Mouse (Mus musculus) intestine, embryonic 15.5 days (tissue): ENCODE measurements around the gene Mtcp1. TPM values are rescaled to one million over a fixed set of nuclear protein-coding genes. Genes with fewer than 3 reads are reported as not detected.
A peak's percentile ranks its signal among the peaks of the same experiment; 100 is the strongest.

Experiments used
- ATAC-seq: fragments of 200-750 bp; cut with Nextera tagmentation; 2 replicates; pipeline ENCODE4 v1.8.0; 2017; ENCODE audit warnings: moderate TSS enrichment, moderate library complexity
- H3K27ac ChIP-seq: fragments of 300-500 bp; sonication (generic); 2 replicates; pipeline ENCODE4 v1.5.1; 2015; ENCODE audit warnings: mild to moderate bottlenecking, inconsistent platforms
- H3K27me3 ChIP-seq: fragments of 300-500 bp; sonication (generic); replicated peaks from 2 replicates; pipeline ENCODE4 v1.6.1; 2015; ENCODE audit warnings: inconsistent platforms
- H3K36me3 ChIP-seq: fragments of 300-500 bp; sonication (generic); 2 replicates; pipeline ENCODE4 v1.6.1; 2015; ENCODE audit warnings: inconsistent platforms
- H3K4me1 ChIP-seq: fragments of 300-500 bp; sonication (generic); replicated peaks from 2 replicates; pipeline ENCODE4 v1.6.1; 2015; ENCODE audit warnings: inconsistent platforms
- H3K4me2 ChIP-seq: fragments of 300-500 bp; sonication (generic); replicated peaks from 2 replicates; pipeline ENCODE4 v1.6.1; 2015; ENCODE audit warnings: mild to moderate bottlenecking, inconsistent platforms
- H3K4me3 ChIP-seq: fragments of 300-500 bp; sonication (generic); replicated peaks from 2 replicates; pipeline ENCODE4 v1.5.1; 2015; ENCODE audit warnings: inconsistent platforms
- H3K9ac ChIP-seq: fragments of 300-500 bp; sonication (generic); 2 replicates; pipeline ENCODE4 v1.6.1; 2015; ENCODE audit warnings: inconsistent platforms
- H3K9me3 ChIP-seq: fragments of 300-500 bp; sonication (generic); 2 replicates; pipeline ENCODE4 v1.6.1; 2016; ENCODE audit warnings: inconsistent platforms
- WGBS: fragments of 180-500 bp; shearing (Covaris S2); methylation state at CpG from one replicate; pipeline ENCODE4 v1.1.7; 2015; 5-methylcytosine and 5-hydroxymethylcytosine counted together
- polyA plus RNA-seq: library from polyadenylated mRNA; unstranded; fragments of >200 nt; fragmentation: Nextera tagmentation; extraction: Ambion mirVana; gene quantifications from 2 replicates; pipeline ENCODE4 v1.2.1, GENCODE M21; 2015

The Mtcp1 gene
- polyA plus RNA-seq: 7.5 and 8.0 TPM in 2 replicates

- Histone ChIP-seq H3K27ac (peak within 1 kb of the TSS; percentile 92), H3K4me1 (no peaks in the 10 kb centered on the region), H3K4me2 (peak within 1 kb of the TSS; percentile 46), H3K9me3 (no peaks in the 10 kb centered on the region), H3K27me3 (no peaks in the 10 kb centered on the region), H3K4me3 (peak within 1 kb of the TSS; percentile 48), H3K36me3 (no peaks in the 10 kb centered on the region), H3K9ac (peak within 1 kb of the TSS; percentile 57)
- peak; percentile 100 for ATAC-seq
- WGBS: 14% methylated on average over 52 of the region's 52 CpGs
Observed at GRCm38 (mm10) chrX:75415936-75416785, at the start of gene Mtcp1, which contains the start of the genes Cmc4 and Brcc3. Mtcp1 (minus strand) TSS chrX:75416588. Cmc4 (minus strand) TSS chrX:75416584. Brcc3 (plus strand) TSS chrX:75416628.

- no peak overlapping the region for H3K9ac ChIP-seq
- no peak overlapping the region for H3K4me3 ChIP-seq
- H3K4me1 ChIP-seq: no peaks in the 10 kb centered on the region
- H3K27me3 ChIP-seq: no peaks in the 10 kb centered on the region
- no peak overlapping the region for H3K4me2 ChIP-seq
- no peaks in the 10 kb centered on the region for H3K9me3 ChIP-seq
- H3K36me3 ChIP-seq: no peaks in the 10 kb centered on the region
- WGBS: 71% methylated on average over 1 of the region's 1 CpGs
- ATAC-seq: no peak
- no peak overlapping the region for H3K27ac ChIP-seq
Observed at GRCm38 (mm10) chrX:75454597-75454996, 38.2 kb upstream of the Mtcp1 start.

GRCm38 (mm10) chrX:75409711-75410110 lies 6.7 kb downstream of the Mtcp1 start:
- Histone ChIP-seq H3K27ac (no peak overlapping the region), H3K36me3 (no peaks in the 10 kb centered on the region), H3K9me3 (no peaks in the 10 kb centered on the region), H3K9ac (no peak overlapping the region), H3K4me3 (no peak overlapping the region), H3K4me2 (no peak overlapping the region), H3K4me1 (no peaks in the 10 kb centered on the region), H3K27me3 (no peaks in the 10 kb centered on the region)
- no peak for ATAC-seq
- WGBS: 86% methylated on average over 1 of the region's 1 CpGs

GRCm38 (mm10) chrX:75403350-75403749 lies 13.0 kb downstream of the Mtcp1 start:
- Histone ChIP-seq H3K27ac (no peak overlapping the region), H3K9me3 (no peaks in the 10 kb centered on the region), H3K9ac (no peak overlapping the region), H3K4me3 (no peak overlapping the region), H3K4me1 (no peaks in the 10 kb centered on the region), H3K36me3 (no peaks in the 10 kb centered on the region), H3K27me3 (no peaks in the 10 kb centered on the region), H3K4me2 (no peak overlapping the region)
- ATAC-seq: no peak

GRCm38 (mm10) chrX:75402668-75403067 lies 13.7 kb downstream of the Mtcp1 start:
- Histone ChIP-seq H3K27ac (no peak overlapping the region), H3K36me3 (no peaks in the 10 kb centered on the region), H3K4me1 (no peaks in the 10 kb centered on the region), H3K9ac (no peak overlapping the region), H3K4me3 (no peak overlapping the region), H3K27me3 (no peaks in the 10 kb centered on the region), H3K4me2 (no peak overlapping the region), H3K9me3 (no peaks in the 10 kb centered on the region)
- no peak for ATAC-seq
- 64% methylated on average over 2 of the region's 2 CpGs for whole genome bisulfite sequencing

GRCm38 (mm10) chrX:75399471-75399870 lies 16.9 kb downstream of the Mtcp1 start:
- H3K36me3 ChIP-seq: no peaks in the 10 kb centered on the region
- H3K4me3 ChIP-seq: no peak overlapping the region
- H3K27ac ChIP-seq: no peak overlapping the region
- no peak overlapping the region for H3K4me2 ChIP-seq
- 86% methylated on average over 1 of the region's 1 CpGs for WGBS
- H3K27me3 ChIP-seq: no peaks in the 10 kb centered on the region
- no peak overlapping the region for H3K9ac ChIP-seq
- no peak for ATAC-seq
- no peaks in the 10 kb centered on the region for H3K4me1 ChIP-seq
- no peaks in the 10 kb centered on the region for H3K9me3 ChIP-seq

GRCm38 (mm10) chrX:75382195-75382771 lies 34.1 kb downstream of the Mtcp1 start, which contains the start of the genes Fundc2 and F8:
Fundc2 (plus strand) TSS chrX:75382399.
F8 (minus strand) TSS chrX:75382615.
- no peaks in the 10 kb centered on the region for H3K9me3 ChIP-seq
- H3K4me2 ChIP-seq: peak within 1 kb of the TSS; percentile 51
- H3K9ac ChIP-seq: peak within 1 kb of the TSS; percentile 60
- peak within 1 kb of the TSS; percentile 73; the same call in 1 of the 2 replicates for H3K27ac ChIP-seq
- WGBS: 14% methylated on average over 25 of the region's 25 CpGs
- H3K36me3 ChIP-seq: no peaks in the 10 kb centered on the region
- peak; percentile 99 for ATAC-seq
- H3K27me3 ChIP-seq: no peaks in the 10 kb centered on the region
- H3K4me1 ChIP-seq: no peaks in the 10 kb centered on the region
- H3K4me3 ChIP-seq: peak within 1 kb of the TSS; percentile 45

- WGBS: 65% methylated on average over 5 of the region's 5 CpGs
- H3K27ac ChIP-seq: no peak overlapping the region
- H3K4me3 ChIP-seq: peak overlapping the region; percentile 45; the same call in 1 of the 2 replicates
- H3K9ac ChIP-seq: no peak overlapping the region
- H3K4me1 ChIP-seq: no peaks in the 10 kb centered on the region
- no peaks in the 10 kb centered on the region for H3K9me3 ChIP-seq
- H3K4me2 ChIP-seq: peak overlapping the region; percentile 51; the same call in 1 of the 2 replicates
- H3K27me3 ChIP-seq: no peaks in the 10 kb centered on the region
- peak; percentile 59 for ATAC-seq
- H3K36me3 ChIP-seq: no peaks in the 10 kb centered on the region
Observed at GRCm38 (mm10) chrX:75381699-75382098, 34.7 kb downstream of the Mtcp1 start.

GRCm38 (mm10) chrX:75381176-75381575 lies 35.2 kb downstream of the Mtcp1 start:
- 83% methylated on average over 1 of the region's 1 CpGs for WGBS
- H3K9ac ChIP-seq: no peak overlapping the region
- no peak overlapping the region for H3K4me3 ChIP-seq
- H3K9me3 ChIP-seq: no peaks in the 10 kb centered on the region
- H3K27me3 ChIP-seq: no peaks in the 10 kb centered on the region
- no peaks in the 10 kb centered on the region for H3K4me1 ChIP-seq
- no peak overlapping the region for H3K4me2 ChIP-seq
- no peak overlapping the region for H3K27ac ChIP-seq
- ATAC-seq: no peak
- no peaks in the 10 kb centered on the region for H3K36me3 ChIP-seq

GRCm38 (mm10) chrX:75376815-75377214 lies 39.6 kb downstream of the Mtcp1 start:
- no peak overlapping the region for H3K4me3 ChIP-seq
- H3K9ac ChIP-seq: no peak overlapping the region
- ATAC-seq: no peak
- no peak overlapping the region for H3K27ac ChIP-seq
- no peak overlapping the region for H3K4me2 ChIP-seq
- H3K36me3 ChIP-seq: no peaks in the 10 kb centered on the region
- H3K27me3 ChIP-seq: no peaks in the 10 kb centered on the region
- no peaks in the 10 kb centered on the region for H3K4me1 ChIP-seq
- no peaks in the 10 kb centered on the region for H3K9me3 ChIP-seq

- Histone ChIP-seq H3K9ac (no peak overlapping the region), H3K27me3 (no peaks in the 10 kb centered on the region), H3K4me1 (no peaks in the 10 kb centered on the region), H3K9me3 (no peaks in the 10 kb centered on the region), H3K4me2 (no peak overlapping the region), H3K27ac (no peak overlapping the region), H3K4me3 (no peak overlapping the region), H3K36me3 (no peaks in the 10 kb centered on the region)
- 51% methylated on average over 2 of the region's 2 CpGs for WGBS
- ATAC-seq: peak; percentile 45; the same call in 1 of the 2 replicates
Observed at GRCm38 (mm10) chrX:75372666-75373425, 43.5 kb downstream of the Mtcp1 start.

- no peak overlapping the region for H3K4me2 ChIP-seq
- no peaks in the 10 kb centered on the region for H3K4me1 ChIP-seq
- no peaks in the 10 kb centered on the region for H3K27me3 ChIP-seq
- H3K9me3 ChIP-seq: no peaks in the 10 kb centered on the region
- H3K36me3 ChIP-seq: no peaks in the 10 kb centered on the region
- H3K4me3 ChIP-seq: no peak overlapping the region
- no peak overlapping the region for H3K27ac ChIP-seq
- no peak for ATAC-seq
- H3K9ac ChIP-seq: no peak overlapping the region
Observed at GRCm38 (mm10) chrX:75370197-75370596, 46.2 kb downstream of the Mtcp1 start.
